ENCODE assay signal across 33 mouse cellular contexts in the genomic region with DNA sequence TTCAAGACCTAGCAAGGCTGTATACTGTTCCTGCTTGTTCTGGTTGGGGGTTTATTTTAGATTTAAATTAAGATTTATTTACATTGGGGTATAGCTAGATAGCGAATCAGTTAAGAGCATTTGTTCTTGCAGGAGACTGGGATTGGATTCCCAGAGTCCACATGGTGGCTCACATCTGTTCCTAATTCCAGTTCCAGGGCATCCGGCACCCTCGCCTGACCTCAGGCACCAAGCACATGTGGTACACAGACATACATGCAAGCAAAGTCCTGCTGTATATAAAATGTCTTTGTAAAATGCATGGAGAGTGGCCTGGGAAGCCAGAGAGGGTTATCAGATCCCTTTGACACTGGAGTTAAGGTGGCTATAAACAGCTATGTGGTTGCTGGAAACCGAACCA. TPM values are rescaled to one million over a fixed set of nuclear protein-coding genes. Genes with fewer than 3 reads are reported as not detected.
DNase-seq lines count a peak whose midpoint lies in the region; ATAC-seq and TF ChIP-seq lines count a peak whose summit lies in the region.
"Had no signal": no experiment of that assay in that cellular context is flagged by ENCODE, and none has a peak within 500 bp of the region (broad histone marks: within the 10 kb centered on the region; RNA-seq: fewer than 3 reads in every experiment).

No protein-coding gene starts in this region.

- WGBS in neural tube, embryonic 15.5 days = 94% methylated on average over 4 of the region's 4 CpGs
- 24% methylated on average over 4 of the region's 4 CpGs for WGBS in limb, embryonic 10.5 days

- no peaks in the 10 kb centered on the region for H3K9me3 ChIP-seq in neural tube, embryonic 15.5 days (replicated peaks)
- H3K9me3 ChIP-seq in limb, embryonic 10.5 days (replicated peaks) = no peaks in the 10 kb centered on the region
- H3K9me3 ChIP-seq: embryonic facial prominence, embryonic 12.5 days; forebrain, embryonic 15.5 days; heart, embryonic 12.5 days; intestine, embryonic 15.5 days; limb, embryonic 15.5 days; lung, embryonic 15.5 days; midbrain, embryonic 12.5 days; neural tube, embryonic 13.5 days; stomach, embryonic 15.5 days had no signal

- no peak overlapping the region for H3K4me2 ChIP-seq in neural tube, embryonic 15.5 days
- H3K4me2 ChIP-seq: embryonic facial prominence, embryonic 12.5 days; forebrain, embryonic 15.5 days; heart, embryonic 12.5 days; intestine, embryonic 15.5 days; limb, embryonic 15.5 days; lung, embryonic 15.5 days; midbrain, embryonic 12.5 days; neural tube, embryonic 13.5 days; stomach, embryonic 15.5 days had no signal

- H3K4me3 ChIP-seq in neural tube, embryonic 15.5 days (replicated peaks) = no peak overlapping the region
- no peak overlapping the region for H3K4me3 ChIP-seq in limb, embryonic 10.5 days
- H3K4me3 ChIP-seq in left cerebral cortex, adult 2 months = no peak overlapping the region
- H3K4me3 ChIP-seq: embryonic facial prominence, embryonic 12.5 days; forebrain, embryonic 15.5 days; gastrocnemius, adult 2 months; heart, adult 2 months; heart, embryonic 12.5 days; intestine, embryonic 15.5 days; limb, embryonic 15.5 days; lung, embryonic 15.5 days; midbrain, embryonic 12.5 days; myocyte; neural tube, embryonic 13.5 days; stomach, embryonic 15.5 days had no signal

- H3K27me3 ChIP-seq in neural tube, embryonic 15.5 days (replicated peaks) = no peaks in the 10 kb centered on the region
- no peaks in the 10 kb centered on the region for H3K27me3 ChIP-seq in limb, embryonic 10.5 days (ENCODE audit: low read depth, poor library complexity, severe bottlenecking)
- H3K27me3 ChIP-seq: CH12.LX; embryonic facial prominence, embryonic 12.5 days; forebrain, embryonic 15.5 days; heart, embryonic 12.5 days; intestine, embryonic 15.5 days; limb, embryonic 15.5 days; lung, embryonic 15.5 days; midbrain, embryonic 12.5 days; neural tube, embryonic 13.5 days; stomach, embryonic 15.5 days had no signal

- no peak overlapping the region for H3K27ac ChIP-seq in neural tube, embryonic 15.5 days (replicated peaks)
- H3K27ac ChIP-seq in limb, embryonic 10.5 days = no peak overlapping the region
- H3K27ac ChIP-seq in left cerebral cortex, adult 2 months = no peak overlapping the region
- H3K27ac ChIP-seq: embryonic facial prominence, embryonic 12.5 days; forebrain, embryonic 15.5 days; gastrocnemius, adult 2 months; heart, adult 2 months; intestine, embryonic 15.5 days; limb, embryonic 15.5 days; lung, embryonic 15.5 days; midbrain, embryonic 12.5 days; neural tube, embryonic 13.5 days; stomach, embryonic 15.5 days had no signal

- TF ChIP-seq CTCF in left cerebral cortex, adult 2 months (IDR thresholded peaks at IDR 0.05) = no peak

- intact Hi-C loops in left cerebral cortex, adult 2 months (cut with DNase I) = loop anchor here (10.0 kb wide), 1 partner anchor 520 kb away; no protein-coding TSS in a partner anchor

- peaks cover 74% of the 10 kb centered on the region for H3K36me3 ChIP-seq in neural tube, embryonic 15.5 days
- peaks cover 83% of the 10 kb centered on the region for H3K36me3 ChIP-seq in limb, embryonic 10.5 days

- DNase-seq in neural tube, embryonic 10.5 days (ENCODE audit: extremely low spot score, low spot score) = peak; percentile 44
- DNase-seq in embryo, embryonic 9.5 days (ENCODE audit: extremely low spot score) = peak; percentile 18
- peak; percentile 74 for DNase-seq in limb, embryonic 10.5 days (ENCODE audit: low spot score)
- DNase-seq in mesoderm, embryonic 11.5 days (ENCODE audit: low read depth, low spot score) = peak; percentile 42
- no peak for DNase-seq in adipocyte (ENCODE audit: low spot score)
- DNase-seq in gastrocnemius, adult 8-10 months (ENCODE audit: low spot score in 2 of 2) = no peak
- no peak for DNase-seq in left cerebral cortex, adult 2 months (ENCODE audit: extremely low spot score in 1 of 2, low spot score in 2 of 2)
- DNase-seq: adrenal gland, adult 8-10 months; cerebellum, adult 2 months; cerebellum, postnatal 25 days; gastrocnemius, adult 2 months; heart, adult 2 months; kidney, adult 9 months; kidney, postnatal 10 days; layer of hippocampus, adult 9-11 months; lung, postnatal 36 days; right cerebral cortex, postnatal 25 days had no signal

- H3K9ac ChIP-seq in neural tube, embryonic 15.5 days (replicated peaks) = no peak overlapping the region
- H3K9ac ChIP-seq: embryonic facial prominence, embryonic 12.5 days; forebrain, embryonic 15.5 days; heart, embryonic 12.5 days; intestine, embryonic 15.5 days; limb, embryonic 15.5 days; lung, embryonic 15.5 days; midbrain, embryonic 12.5 days; neural tube, embryonic 13.5 days; stomach, embryonic 15.5 days had no signal

- H3K4me1 ChIP-seq in neural tube, embryonic 15.5 days = no peaks in the 10 kb centered on the region
- H3K4me1 ChIP-seq in limb, embryonic 10.5 days = peaks cover 16% of the 10 kb centered on the region
- H3K4me1 ChIP-seq: forebrain, embryonic 15.5 days; limb, embryonic 15.5 days; midbrain, embryonic 12.5 days; neural tube, embryonic 13.5 days; stomach, embryonic 15.5 days had no signal

- ATAC-seq in neural tube, embryonic 15.5 days (ENCODE audit: low FRiP score) = no peak
- ATAC-seq: activated CD4-positive, CD25-positive, alpha-beta regulatory T cell, adult 4 months; forebrain, embryonic 15.5 days; hindbrain, embryonic 16.5 days had no signal

RNA-seq across cellular contexts. Expression of gene Il17rb, which starts 13.7 kb away (rescaled TPM):
- polyA plus RNA-seq in neural tube, embryonic 15.5 days (2015; fragmentation: Nextera tagmentation; extraction: Ambion mirVana) = 0.96 and 4.2 TPM in 2 replicates
- polyA plus RNA-seq in limb, embryonic 10.5 days (2016; fragmentation: Nextera tagmentation; extraction: Ambion mirVana) = 0.69 and 1.4 TPM in 2 replicates
- total RNA-seq in gastrocnemius, adult 8-10 months (2022) = under 1 TPM in 2 of 4 experiments, not detected in 2; 0.15 to 0.18 TPM
- total RNA-seq in left cerebral cortex, adult 2 months (2021) = 1 to 10 TPM; 1.0 to 1.5 TPM
- total RNA-seq: gastrocnemius, adult 2 months; heart, adult 2 months had no signal

RNA-seq across cellular contexts. Expression of gene Chdh, which starts 13.8 kb away (rescaled TPM):
- polyA plus RNA-seq in neural tube, embryonic 15.5 days (2015; fragmentation: Nextera tagmentation; extraction: Ambion mirVana) = 0.52 and 1.7 TPM in 2 replicates
- 0.05 TPM in 1 of 2 replicates, not detected in the other for polyA plus RNA-seq in limb, embryonic 10.5 days (2016; fragmentation: Nextera tagmentation; extraction: Ambion mirVana)
- under 1 TPM; 0.07 to 0.40 (median 0.32) TPM for total RNA-seq in gastrocnemius, adult 8-10 months (2022)
- 1 to 10 TPM; 1.6 to 2.2 TPM for total RNA-seq in left cerebral cortex, adult 2 months (2021)
- total RNA-seq: CH12.LX had no signal
- polyA plus RNA-seq: C2C12; heart, postnatal 0 days; myocyte had no signal

RNA-seq across cellular contexts. Expression of gene Actr8, which starts 16.8 kb away (rescaled TPM):
- polyA plus RNA-seq in neural tube, embryonic 15.5 days (2015; fragmentation: Nextera tagmentation; extraction: Ambion mirVana) = 74.6 TPM in 2 replicates
- 76.4 and 78.4 TPM in 2 replicates for polyA plus RNA-seq in limb, embryonic 10.5 days (2016; fragmentation: Nextera tagmentation; extraction: Ambion mirVana)
- 10 to 100 TPM; 31.3 to 36.8 (median 33.2) TPM for total RNA-seq in gastrocnemius, adult 8-10 months (2022)
- total RNA-seq in left cerebral cortex, adult 2 months (2021) = 10 to 100 TPM; 86.9 to 91.1 TPM

RNA-seq across cellular contexts. Expression of gene Selenok, which starts 26.9 kb away (rescaled TPM):
- polyA plus RNA-seq in neural tube, embryonic 15.5 days (2015; fragmentation: Nextera tagmentation; extraction: Ambion mirVana) = 355 and 416 TPM in 2 replicates
- polyA plus RNA-seq in limb, embryonic 10.5 days (2016; fragmentation: Nextera tagmentation; extraction: Ambion mirVana) = 229 and 245 TPM in 2 replicates
- total RNA-seq in gastrocnemius, adult 8-10 months (2022) = 100 to 1,000 TPM in 1 of 4 experiments, 10 to 100 TPM in 3; 80.9 to 112 (median 89.0) TPM
- total RNA-seq in left cerebral cortex, adult 2 months (2021) = 100 to 1,000 TPM; 125 to 148 TPM

Comparison
In these comparisons a context has a peak if more than half of its experiments do, and no peak if none do; other contexts are left out.
1. DNase-seq: peak in neural tube, embryonic 10.5 days (single experiment), embryo, embryonic 9.5 days (single experiment), limb, embryonic 10.5 days (single experiment) and mesoderm, embryonic 11.5 days (single experiment); none in adipocyte (single experiment), gastrocnemius, adult 8-10 months (0 of 2) and left cerebral cortex, adult 2 months (0 of 2).